Mouse (Mus musculus) spleen, adult 2 months (tissue): ENCODE results near the gene Cd7.

Source experiments
- CTCF ChIP-seq: fragments of 200-500 bp; IDR thresholded peaks from 2 replicates; pipeline ENCODE4 v1.5.1; 2011; ENCODE audit warnings: mild to moderate bottlenecking, inconsistent platforms; ENCODE audit not compliant: insufficient read depth, insufficient read length, insufficient replicate concordance; ENCODE audit errors: extremely low read depth
- POLR2A ChIP-seq: fragments of 200-500 bp; IDR thresholded peaks from 2 replicates; pipeline ENCODE4 v1.6.1; 2011; ENCODE audit warnings: low read depth, low read length, inconsistent platforms

GRCm38 (mm10) chr11:121038366-121039240 is 615 bp downstream of the Cd7 start:
- TF ChIP-seq POLR2A = no peak
- no peak for TF ChIP-seq CTCF
